In genomic region chr1:172277172-172277571, GRCm38 (mm10) we compare ENCODE assay signal across 17 mouse cellular contexts. TPM values are rescaled to one million over a fixed set of nuclear protein-coding genes. Genes with fewer than 3 reads are reported as not detected.
DNase-seq lines count a peak whose midpoint lies in the region; ATAC-seq and TF ChIP-seq lines count a peak whose summit lies in the region.
"Had no signal": no experiment of that assay in that cellular context is flagged by ENCODE, and none has a peak within 500 bp of the region (broad histone marks: within the 10 kb centered on the region; RNA-seq: fewer than 3 reads in every experiment).

No protein-coding gene starts in this region.

- H3K4me3 ChIP-seq in layer of hippocampus, adult 2 months = no peak overlapping the region
- H3K4me3 ChIP-seq in spleen, adult 2 months (ENCODE audit: extremely low read depth, insufficient read depth, insufficient read length) = no peak overlapping the region
- H3K4me3 ChIP-seq: erythroblast, embryonic 14.5 days; left cerebral cortex, adult 2 months; liver, embryonic 13.5 days had no signal

- 2% methylated on average over 3 of the region's 3 CpGs for WGBS in spleen, adult 2 months

- H3K4me1 ChIP-seq in spleen, adult 2 months (ENCODE audit: control insufficient read depth, insufficient read depth, insufficient read length) = peaks cover 13% of the 10 kb centered on the region; the same call in 1 of the 2 replicates
- H3K4me1 ChIP-seq: liver, embryonic 13.5 days had no signal

- peak overlapping the region; percentile 28; the same call in 1 of the 2 replicates for H3K27ac ChIP-seq in layer of hippocampus, adult 2 months
- H3K27ac ChIP-seq in spleen, adult 2 months (ENCODE audit: insufficient read depth, low read length) = peak overlapping the region; percentile 42
- H3K27ac ChIP-seq: left cerebral cortex, adult 2 months; liver, embryonic 13.5 days had no signal

- intact Hi-C loops in left cerebral cortex, postnatal 4 days (cut with DNase I) = no loop called here

- no peaks in the 10 kb centered on the region for H3K27me3 ChIP-seq in spleen, adult 2 months (ENCODE audit: control insufficient read depth, insufficient read depth, low read length)
- H3K27me3 ChIP-seq: liver, embryonic 13.5 days had no signal

- TF ChIP-seq POLR2A in spleen, adult 2 months (IDR thresholded peaks at IDR 0.05; ENCODE audit: low read depth, low read length) = no peak

- TF ChIP-seq CTCF in layer of hippocampus, adult 2 months (conservative IDR thresholded peaks at IDR 0.05) = no peak
- TF ChIP-seq CTCF in spleen, adult 2 months (IDR thresholded peaks at IDR 0.05; ENCODE audit: extremely low read depth, insufficient read depth, insufficient read length, insufficient replicate concordance) = no peak

- ATAC-seq in CD4-positive, CD25-positive, alpha-beta regulatory T cell, adult 4 months = peak; percentile 92
- ATAC-seq in hematopoietic stem cell, adult 5-6 weeks (replicated peaks in 1 of 2; ENCODE audit: insufficient read depth in 1 of 2, low FRiP score in 2 of 2, low TSS enrichment in 1 of 2, low read depth in 1 of 2, poor library complexity in 2 of 2, severe bottlenecking in 2 of 2) = peak; percentile 52 to 61

- DNase-seq in layer of hippocampus, adult 2 months (ENCODE audit: low spot score in 2 of 2) = no peak
- no peak for DNase-seq in layer of hippocampus, adult 9-11 months
- peak; percentile 54 to 72 for DNase-seq in spleen, adult 2 months (ENCODE audit: low read depth in 1 of 2, low spot score in 2 of 2)
- no peak for DNase-seq in left cerebral cortex, postnatal 4 days
- DNase-seq in right cerebral cortex, postnatal 36 days (ENCODE audit: low spot score in 2 of 2) = no peak
- no peak for DNase-seq in layer of hippocampus, adult 18-20 months (ENCODE audit: low spot score in 2 of 2)
- DNase-seq: liver, embryonic 13.5 days; right cerebral cortex, postnatal 4 days had no signal

- H3K36me3 ChIP-seq in spleen, adult 2 months (ENCODE audit: control insufficient read depth, insufficient read depth, low read length) = no peaks in the 10 kb centered on the region
- H3K36me3 ChIP-seq: liver, embryonic 13.5 days had no signal

RNA-seq across cellular contexts. Expression of gene Igsf8, which starts 15.7 kb away (rescaled TPM):
- total RNA-seq in layer of hippocampus, adult 2 months (2021) = 100 to 1,000 TPM; 255 to 257 TPM
- 1 to 10 TPM; 3.8 to 5.5 TPM for polyA plus RNA-seq in CD4-positive, CD25-positive, alpha-beta regulatory T cell, adult 4 months (2017; shearing (Covaris generic))
- total RNA-seq in hematopoietic stem cell, adult 5-6 weeks (2017) = 21.8 and 25.9 TPM in 2 replicates
- polyA plus RNA-seq in spleen, adult 2 months (2012; rRNA removed) = 117 and 119 TPM in 2 replicates
- total RNA-seq in left cerebral cortex, postnatal 4 days (2021) = 100 to 1,000 TPM; 157 to 165 TPM
- total RNA-seq in layer of hippocampus, adult 18-20 months (2021) = 100 to 1,000 TPM; 262 to 286 TPM

RNA-seq across cellular contexts. Expression of gene Atp1a4, which starts 19.0 kb away (rescaled TPM):
- not detected for total RNA-seq in layer of hippocampus, adult 2 months (2021)
- not detected for polyA plus RNA-seq in CD4-positive, CD25-positive, alpha-beta regulatory T cell, adult 4 months (2017; shearing (Covaris generic))
- not detected in 2 replicates for total RNA-seq in hematopoietic stem cell, adult 5-6 weeks (2017)
- polyA plus RNA-seq in spleen, adult 2 months (2012; rRNA removed) = 0.04 TPM in 1 of 2 replicates, not detected in the other
- under 1 TPM in 1 of 2 experiments, not detected in 1; 0.58 TPM for total RNA-seq in left cerebral cortex, postnatal 4 days (2021)
- total RNA-seq in layer of hippocampus, adult 18-20 months (2021) = not detected
- total RNA-seq: left cerebral cortex, adult 2 months had no signal
- polyA plus RNA-seq: cortical plate, adult 2 months; erythroblast, embryonic 14.5 days; kidney, embryonic 14.5 days; liver, embryonic 13.5 days; midbrain, embryonic 11.5 days; neural tube, embryonic 14.5 days had no signal

RNA-seq across cellular contexts. Expression of gene Atp1a2, which starts 20.7 kb away (rescaled TPM):
- 100 to 1,000 TPM; 585 to 600 TPM for total RNA-seq in layer of hippocampus, adult 2 months (2021)
- under 1 TPM; 0.33 to 0.42 TPM for polyA plus RNA-seq in CD4-positive, CD25-positive, alpha-beta regulatory T cell, adult 4 months (2017; shearing (Covaris generic))
- total RNA-seq in hematopoietic stem cell, adult 5-6 weeks (2017) = not detected in 2 replicates
- 3.1 and 3.9 TPM in 2 replicates for polyA plus RNA-seq in spleen, adult 2 months (2012; rRNA removed)
- total RNA-seq in left cerebral cortex, postnatal 4 days (2021) = 100 to 1,000 TPM; 211 to 226 TPM
- 100 to 1,000 TPM; 555 to 598 TPM for total RNA-seq in layer of hippocampus, adult 18-20 months (2021)
- polyA plus RNA-seq: erythroblast, embryonic 14.5 days had no signal

RNA-seq across cellular contexts. Expression of gene Kcnj9, which starts 51.9 kb away (rescaled TPM):
- 10 to 100 TPM; 67.2 to 69.2 TPM for total RNA-seq in layer of hippocampus, adult 2 months (2021)
- polyA plus RNA-seq in CD4-positive, CD25-positive, alpha-beta regulatory T cell, adult 4 months (2017; shearing (Covaris generic)) = not detected
- not detected in 2 replicates for total RNA-seq in hematopoietic stem cell, adult 5-6 weeks (2017)
- 2.1 and 3.9 TPM in 2 replicates for polyA plus RNA-seq in spleen, adult 2 months (2012; rRNA removed)
- total RNA-seq in left cerebral cortex, postnatal 4 days (2021) = 10 to 100 TPM; 23.5 to 27.4 TPM
- 10 to 100 TPM; 70.6 to 75.4 TPM for total RNA-seq in layer of hippocampus, adult 18-20 months (2021)
- polyA plus RNA-seq: heart, postnatal 0 days; kidney, embryonic 14.5 days; liver, embryonic 13.5 days had no signal

RNA-seq across cellular contexts. Expression of gene Casq1, which starts 57.5 kb away (rescaled TPM):
- total RNA-seq in layer of hippocampus, adult 2 months (2021) = under 1 TPM; 0.37 to 0.51 TPM
- not detected for polyA plus RNA-seq in CD4-positive, CD25-positive, alpha-beta regulatory T cell, adult 4 months (2017; shearing (Covaris generic))
- total RNA-seq in hematopoietic stem cell, adult 5-6 weeks (2017) = not detected in 2 replicates
- polyA plus RNA-seq in spleen, adult 2 months (2012; rRNA removed) = 0.35 and 0.40 TPM in 2 replicates
- total RNA-seq in left cerebral cortex, postnatal 4 days (2021) = under 1 TPM; 0.62 to 0.82 TPM
- under 1 TPM; 0.54 to 0.71 TPM for total RNA-seq in layer of hippocampus, adult 18-20 months (2021)
- polyA plus RNA-seq: erythroblast, embryonic 14.5 days had no signal

Comparison
In these comparisons a context has a peak if more than half of its experiments do, and no peak if none do; other contexts are left out.
1. DNase-seq: peak in spleen, adult 2 months (2 of 2); none in layer of hippocampus, adult 2 months (0 of 2), layer of hippocampus, adult 9-11 months (single experiment), left cerebral cortex, postnatal 4 days (single experiment), right cerebral cortex, postnatal 36 days (0 of 2) and layer of hippocampus, adult 18-20 months (0 of 2).
2. RNA of gene Atp1a2, which starts 20.7 kb away (total RNA-seq): 585 to 600 TPM in layer of hippocampus, adult 2 months, 555 to 598 TPM in layer of hippocampus, adult 18-20 months and 211 to 226 TPM in left cerebral cortex, postnatal 4 days; not detected in hematopoietic stem cell, adult 5-6 weeks; every median in the first group is over 100 times any median in the second.